Mouse (Mus musculus) ES-Bruce4 (cell line): ENCODE data around the gene Inhba.

ENCODE experiments used
- CTCF ChIP-seq: IDR thresholded peaks from one replicate; pipeline ENCODE4 v1.8.1; 2011; ENCODE audit warnings: low read depth, low read length
- EP300 ChIP-seq: IDR thresholded peaks from 2 replicates; pipeline ENCODE4 v1.6.1; 2011; ENCODE audit warnings: low read depth, low read length; ENCODE audit not compliant: insufficient read depth

- no peak for TF ChIP-seq CTCF
- no peak for TF ChIP-seq EP300
Measured at GRCm38 (mm10) chr13:16030557-16031057, 19.0 kb downstream of the Inhba start.
